Mouse (Mus musculus) heart, embryonic 12.5 days (tissue): ENCODE measurements around the gene Ccdc17. TPM values are rescaled to one million over a fixed set of nuclear protein-coding genes. Genes with fewer than 3 reads are reported as not detected.

ENCODE experiments used
- ATAC-seq: fragments of 200-750 bp; cut with Nextera tagmentation; 2 replicates; pipeline ENCODE4 v1.8.0; 2017; ENCODE audit warnings: moderate TSS enrichment, moderate library complexity; ENCODE audit not compliant: insufficient number of reproducible peaks, low FRiP score
- H3K27ac ChIP-seq: fragments of 300-500 bp; sonication (generic); 2 replicates; pipeline ENCODE4 v1.5.1; 2016; ENCODE audit warnings: mild to moderate bottlenecking, moderate library complexity; ENCODE audit not compliant: poor library complexity, severe bottlenecking
- H3K27me3 ChIP-seq: fragments of 300-500 bp; sonication (generic); replicated peaks from 2 replicates; pipeline ENCODE4 v1.6.1; 2016; ENCODE audit warnings: mild to moderate bottlenecking, moderate library complexity
- H3K36me3 ChIP-seq: fragments of 300-500 bp; sonication (generic); 2 replicates; pipeline ENCODE4 v1.6.1; 2016; ENCODE audit warnings: mild to moderate bottlenecking, moderate library complexity
- H3K4me1 ChIP-seq: fragments of 300-500 bp; sonication (generic); replicated peaks from 2 replicates; pipeline ENCODE4 v1.6.1; 2016; ENCODE audit warnings: mild to moderate bottlenecking
- H3K4me2 ChIP-seq: fragments of 300-500 bp; sonication (generic); 2 replicates; pipeline ENCODE4 v1.6.1; 2016; ENCODE audit warnings: mild to moderate bottlenecking, moderate library complexity
- H3K4me3 ChIP-seq: fragments of 300-500 bp; sonication (generic); 2 replicates; pipeline ENCODE4 v1.5.1; 2016; ENCODE audit warnings: mild to moderate bottlenecking
- H3K9ac ChIP-seq: fragments of 300-500 bp; sonication (generic); 2 replicates; pipeline ENCODE4 v1.6.1; 2016; ENCODE audit warnings: mild to moderate bottlenecking, moderate library complexity
- H3K9me3 ChIP-seq: fragments of 300-500 bp; sonication (generic); replicated peaks from 2 replicates; pipeline ENCODE4 v1.6.1; 2016; ENCODE audit warnings: mild to moderate bottlenecking, moderate library complexity
- WGBS: fragments of 180-500 bp; shearing (Covaris S2); methylation state at CpG from one replicate; pipeline ENCODE4 v1.1.7; 2016; 5-methylcytosine and 5-hydroxymethylcytosine counted together
- polyA plus RNA-seq: library from polyadenylated mRNA; unstranded; fragments of >200 nt; fragmentation: Nextera tagmentation; extraction: Ambion mirVana; gene quantifications from 2 replicates; pipeline ENCODE4 v1.2.1, GENCODE M21; 2016

Gene Ccdc17
- polyA plus RNA-seq, 1 experiment from 2014 or later: 3.4 TPM

DNA sequence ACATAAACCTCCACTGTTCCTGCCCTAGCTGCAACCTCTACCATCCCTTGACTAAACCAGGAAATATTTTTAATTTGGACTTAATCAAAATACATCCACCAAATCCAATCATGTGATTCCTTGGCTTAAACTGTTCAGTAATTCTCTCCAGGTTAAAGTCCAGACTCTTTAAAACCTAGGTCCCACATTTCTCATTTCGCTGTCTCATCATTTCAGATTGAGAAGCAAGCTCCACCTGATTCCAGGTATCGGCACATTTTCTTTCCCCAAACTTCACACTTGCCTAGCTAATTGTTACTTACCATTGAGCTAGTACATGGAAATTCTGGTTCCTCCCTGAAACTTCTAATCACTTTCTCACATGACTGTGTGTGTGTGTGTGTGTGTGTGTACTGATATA is 53.0 kb downstream of the Ccdc17 start:
- Histone ChIP-seq H3K4me2 (peak overlapping the region; percentile 90), H3K9me3 (no peaks in the 10 kb centered on the region), H3K27ac (no peak overlapping the region), H3K4me1 (peaks cover 47% of the 10 kb centered on the region), H3K36me3 (peaks cover 42% of the 10 kb centered on the region), H3K9ac (no peak overlapping the region), H3K4me3 (peak overlapping the region; percentile 89; the same call in 1 of the 2 replicates), H3K27me3 (no peaks in the 10 kb centered on the region)
- ATAC-seq: no peak
- 98% methylated on average over 2 of the region's 2 CpGs for WGBS

Other genes starting within 250 kb of the Ccdc17 start
- 21.5 and 27.5 TPM in 2 replicates for gene Mast2, start 132.5 kb upstream of the Ccdc17 start, polyA plus RNA-seq
- 17.8 and 18.7 TPM in 2 replicates for gene Ipp, start 89.1 kb upstream of the Ccdc17 start, polyA plus RNA-seq
- gene Tmem69, start 40.7 kb upstream of the Ccdc17 start, polyA plus RNA-seq: 23.3 and 26.3 TPM in 2 replicates
- gene Gpbp1l1, start 39.0 kb upstream of the Ccdc17 start, polyA plus RNA-seq: 31.2 and 32.9 TPM in 2 replicates
- 116 and 121 TPM in 2 replicates for gene Nasp, start 31.3 kb downstream of the Ccdc17 start, polyA plus RNA-seq
- 550 and 559 TPM in 2 replicates for gene Akr1a1, start 55.0 kb downstream of the Ccdc17 start, polyA plus RNA-seq
- gene Prdx1, start 88.9 kb downstream of the Ccdc17 start, polyA plus RNA-seq: 963 and 983 TPM in 2 replicates
- 31.8 and 34.5 TPM in 2 replicates for gene Mmachc, start 111.8 kb downstream of the Ccdc17 start, polyA plus RNA-seq
- gene Ccdc163, start 111.9 kb downstream of the Ccdc17 start, polyA plus RNA-seq: 15.9 and 17.5 TPM in 2 replicates
- gene Tesk2, start 124.3 kb downstream of the Ccdc17 start, polyA plus RNA-seq: 2.9 and 3.1 TPM in 2 replicates
- 19.1 and 22.8 TPM in 2 replicates for gene Toe1, start 211.0 kb downstream of the Ccdc17 start, polyA plus RNA-seq
- gene Mutyh, start 211.1 kb downstream of the Ccdc17 start, polyA plus RNA-seq: 10.7 and 11.6 TPM in 2 replicates
- gene Hpdl, start 225.1 kb downstream of the Ccdc17 start, polyA plus RNA-seq: 0.66 and 0.74 TPM in 2 replicates